Mouse (Mus musculus) kidney, embryonic 14.5 days (tissue): Measurements from ENCODE around the gene Mrps24. TPM values are rescaled to one million over a fixed set of nuclear protein-coding genes. Genes with fewer than 3 reads are reported as not detected.

ENCODE experiments used
- ATAC-seq: fragments of 200-750 bp; cut with Nextera tagmentation; 2 replicates; pipeline ENCODE4 v1.8.0; 2017; ENCODE audit warnings: moderate number of reproducible peaks, mild to moderate bottlenecking, moderate TSS enrichment, moderate library complexity; ENCODE audit not compliant: low FRiP score, low TSS enrichment
- H3K27ac ChIP-seq: fragments of 300-500 bp; sonication (generic); 2 replicates; pipeline ENCODE4 v1.5.1; 2014; ENCODE audit warnings: low read depth, mild to moderate bottlenecking, low read length, moderate library complexity, mixed read lengths
- H3K27me3 ChIP-seq: fragments of 300-500 bp; sonication (generic); 2 replicates; pipeline ENCODE4 v1.6.1; 2014; ENCODE audit warnings: mild to moderate bottlenecking, low read length; ENCODE audit not compliant: control insufficient read depth, insufficient read depth
- H3K36me3 ChIP-seq: fragments of 300-500 bp; sonication (generic); 2 replicates; pipeline ENCODE4 v1.6.1; 2014; ENCODE audit warnings: low read length, mixed read lengths; ENCODE audit not compliant: control insufficient read depth, insufficient read depth
- H3K4me1 ChIP-seq: fragments of 300-500 bp; sonication (generic); 2 replicates; pipeline ENCODE4 v1.6.1; 2014; ENCODE audit warnings: low read length, mixed read lengths; ENCODE audit not compliant: control insufficient read depth, insufficient read depth
- H3K4me2 ChIP-seq: fragments of 300-500 bp; sonication (generic); replicated peaks from 2 replicates; pipeline ENCODE4 v1.6.1; 2014; ENCODE audit warnings: low read depth, mild to moderate bottlenecking, low read length
- H3K4me3 ChIP-seq: fragments of 300-500 bp; sonication (generic); 2 replicates; pipeline ENCODE4 v1.5.1; 2014; ENCODE audit warnings: mild to moderate bottlenecking, low read length
- H3K9ac ChIP-seq: fragments of 300-500 bp; sonication (generic); 2 replicates; pipeline ENCODE4 v1.6.1; 2014; ENCODE audit warnings: low read depth, mild to moderate bottlenecking, low read length, moderate library complexity
- H3K9me3 ChIP-seq: fragments of 300-500 bp; sonication (generic); 2 replicates; pipeline ENCODE4 v1.6.1; 2016; ENCODE audit warnings: low read length; ENCODE audit not compliant: control insufficient read depth
- WGBS: fragments of 180-500 bp; shearing (Covaris S2); extraction: QIAGEN DNeasy Blood & Tissue Kit; methylation state at CpG from one replicate; pipeline ENCODE4 v1.1.7; 2014; 5-methylcytosine and 5-hydroxymethylcytosine counted together
- polyA plus RNA-seq: library from polyadenylated mRNA; unstranded; fragments of >200 nt; fragmentation: Nextera tagmentation; extraction: Ambion mirVana; gene quantifications from 2 replicates; pipeline ENCODE4 v1.2.1, GENCODE M21; 2014

Gene Mrps24
- polyA plus RNA-seq, result 206 and 264 TPM in 2 replicates

- no peaks in the 10 kb centered on the region for H3K4me1 ChIP-seq
- H3K27me3 ChIP-seq, result no peaks in the 10 kb centered on the region
- H3K36me3 ChIP-seq, result peaks cover 39% of the 10 kb centered on the region
- no peaks in the 10 kb centered on the region for H3K9me3 ChIP-seq
- no peak within 1 kb of the TSS for H3K9ac ChIP-seq
- no peak for ATAC-seq
- no peak within 1 kb of the TSS for H3K4me3 ChIP-seq
- H3K4me2 ChIP-seq, result no peak within 1 kb of the TSS
- WGBS, result 85% methylated on average over 14 of the region's 14 CpGs
- H3K27ac ChIP-seq, result no peak within 1 kb of the TSS
Observed at GRCm38 (mm10) chr11:5715630-5716105, at the start of gene Mrps24. Gene Mrps24 (minus strand): TSS chr11:5715680.

GRCm38 (mm10) chr11:5762633-5762982, 47.1 kb upstream of the Mrps24 start:
- Histone ChIP-seq H3K27me3 (no peaks in the 10 kb centered on the region), H3K4me2 (peak overlapping the region; percentile 81), H3K9ac (peak overlapping the region; percentile 35; the same call in 1 of the 2 replicates), H3K36me3 (no peaks in the 10 kb centered on the region; the same call in 1 of the 2 replicates), H3K4me1 (peaks cover 7% of the 10 kb centered on the region; the same call in 1 of the 2 replicates), H3K4me3 (peak overlapping the region; percentile 64), H3K9me3 (no peaks in the 10 kb centered on the region), H3K27ac (peak overlapping the region; percentile 17)
- ATAC-seq, result 0 out of 2 replicates have a peak, but pooled peaks have one; percentile 24
- 17% methylated on average over 6 of the region's 6 CpGs for WGBS

- H3K9me3 ChIP-seq, result no peaks in the 10 kb centered on the region
- H3K4me3 ChIP-seq, result peak within 1 kb of the TSS; percentile 64
- peaks cover 7% of the 10 kb centered on the region; the same call in 1 of the 2 replicates for H3K4me1 ChIP-seq
- peak within 1 kb of the TSS; percentile 81 for H3K4me2 ChIP-seq
- H3K9ac ChIP-seq, result peak within 1 kb of the TSS; percentile 87
- WGBS, result under 1% methylated on average over 68 of the region's 68 CpGs
- peak within 1 kb of the TSS; percentile 93 for H3K27ac ChIP-seq
- peak; percentile 98 for ATAC-seq
- H3K36me3 ChIP-seq, result no peaks in the 10 kb centered on the region; the same call in 1 of the 2 replicates
- H3K27me3 ChIP-seq, result no peaks in the 10 kb centered on the region
Observed at GRCm38 (mm10) chr11:5761820-5762632, 46.5 kb upstream of the Mrps24 start, which contains the start of gene Urgcp. Gene Urgcp (minus strand): TSS chr11:5762376.

GRCm38 (mm10) chr11:5753755-5754154, 38.3 kb upstream of the Mrps24 start:
- Histone ChIP-seq H3K9me3 (peaks cover 7% of the 10 kb centered on the region), H3K4me1 (no peaks in the 10 kb centered on the region), H3K4me3 (no peak overlapping the region), H3K36me3 (no peaks in the 10 kb centered on the region; the same call in 1 of the 2 replicates), H3K4me2 (no peak overlapping the region), H3K9ac (no peak overlapping the region), H3K27me3 (no peaks in the 10 kb centered on the region), H3K27ac (no peak overlapping the region)
- no peak for ATAC-seq
- 72% methylated on average over 2 of the region's 2 CpGs for WGBS

GRCm38 (mm10) chr11:5744951-5745350, 29.5 kb upstream of the Mrps24 start:
- WGBS, result 84% methylated on average over 2 of the region's 2 CpGs
- Histone ChIP-seq H3K9ac (no peak overlapping the region), H3K36me3 (no peaks in the 10 kb centered on the region), H3K27ac (no peak overlapping the region), H3K4me2 (no peak overlapping the region), H3K27me3 (no peaks in the 10 kb centered on the region), H3K9me3 (no peaks in the 10 kb centered on the region), H3K4me3 (no peak overlapping the region), H3K4me1 (peaks cover 3% of the 10 kb centered on the region; the same call in 1 of the 2 replicates)
- no peak for ATAC-seq

- H3K27me3 ChIP-seq, result no peaks in the 10 kb centered on the region
- no peak for ATAC-seq
- WGBS, result 80% methylated on average over 7 of the region's 7 CpGs
Observed at GRCm38 (mm10) chr11:5742106-5742505, 26.6 kb upstream of the Mrps24 start.

GRCm38 (mm10) chr11:5740965-5741627, 25.6 kb upstream of the Mrps24 start:
- ATAC-seq, result peak; percentile 91
- WGBS, result 1% methylated on average over 48 of the region's 50 CpGs
- H3K4me2 ChIP-seq, result peak overlapping the region; percentile 94
- H3K27ac ChIP-seq, result peak overlapping the region; percentile 82
- H3K4me3 ChIP-seq, result peak overlapping the region; percentile 89
- peaks cover 3% of the 10 kb centered on the region; the same call in 1 of the 2 replicates for H3K4me1 ChIP-seq
- H3K9ac ChIP-seq, result peak overlapping the region; percentile 90
- no peaks in the 10 kb centered on the region for H3K36me3 ChIP-seq
- H3K9me3 ChIP-seq, result no peaks in the 10 kb centered on the region
- no peaks in the 10 kb centered on the region for H3K27me3 ChIP-seq

More at GRCm38 (mm10) chr11:5742106-5742505, 26.6 kb upstream of the Mrps24 start:
- Histone ChIP-seq H3K27ac (no peak overlapping the region), H3K9ac (no peak overlapping the region), H3K36me3 (no peaks in the 10 kb centered on the region), H3K4me2 (no peak overlapping the region), H3K4me1 (peaks cover 3% of the 10 kb centered on the region; the same call in 1 of the 2 replicates), H3K4me3 (no peak overlapping the region), H3K9me3 (no peaks in the 10 kb centered on the region)

- whole genome bisulfite sequencing, result 1% methylated on average over 26 of the region's 26 CpGs
- H3K27ac ChIP-seq, result peak overlapping the region; percentile 82
- peaks cover 3% of the 10 kb centered on the region; the same call in 1 of the 2 replicates for H3K4me1 ChIP-seq
- peak overlapping the region; percentile 90 for H3K9ac ChIP-seq
- H3K27me3 ChIP-seq, result no peaks in the 10 kb centered on the region
- ATAC-seq, result peak; percentile 59
- no peaks in the 10 kb centered on the region for H3K9me3 ChIP-seq
- peak overlapping the region; percentile 94 for H3K4me2 ChIP-seq
- H3K36me3 ChIP-seq, result no peaks in the 10 kb centered on the region
- H3K4me3 ChIP-seq, result peak overlapping the region; percentile 89
Observed at GRCm38 (mm10) chr11:5740599-5740964, 25.1 kb upstream of the Mrps24 start.
